Mouse (Mus musculus): ENCODE measurements around the gene Galnt13. TPM values are rescaled to one million over a fixed set of nuclear protein-coding genes. Genes with fewer than 3 reads are reported as not detected.

Galnt13 gene
- polyA plus RNA-seq, 1 experiment from 2014 or later, result 23.4 TPM

GRCm38 (mm10) chr2:54813670-54814256, 377.6 kb downstream of the Galnt13 start:
- no peak overlapping the region for H3K4me2 ChIP-seq (ENCODE audit: low read depth, low read length)
- H3K36me3 ChIP-seq (ENCODE audit: control insufficient read depth, insufficient read depth, low read length), result no peaks in the 10 kb centered on the region
- no peaks in the 10 kb centered on the region for H3K27me3 ChIP-seq (ENCODE audit: control insufficient read depth, insufficient read depth, low read length)
- ATAC-seq (ENCODE audit: low read depth), result no peak
- no peaks in the 10 kb centered on the region for H3K9me3 ChIP-seq (ENCODE audit: control insufficient read depth, low read length)
- no peak overlapping the region for H3K27ac ChIP-seq (ENCODE audit: low read depth, low read length)
- WGBS, result 77% methylated on average over 2 of the region's 2 CpGs
- H3K4me1 ChIP-seq (ENCODE audit: control insufficient read depth, insufficient read depth, low read length), result no peaks in the 10 kb centered on the region
- H3K4me3 ChIP-seq (ENCODE audit: low read depth, low read length), result no peak overlapping the region
- H3K9ac ChIP-seq (replicated peaks; ENCODE audit: low read depth, low read length), result no peak overlapping the region

GRCm38 (mm10) chr2:54841245-54841644, 405.1 kb downstream of the Galnt13 start:
- Histone ChIP-seq H3K4me1 (ENCODE audit: control insufficient read depth, insufficient read depth, low read length) (no peaks in the 10 kb centered on the region), H3K9ac (replicated peaks; ENCODE audit: low read depth, low read length) (no peak overlapping the region), H3K27me3 (ENCODE audit: control insufficient read depth, insufficient read depth, low read length) (no peaks in the 10 kb centered on the region), H3K27ac (ENCODE audit: low read depth, low read length) (0 out of 2 replicates have a peak overlapping the region, but pooled peaks have one; percentile 36), H3K36me3 (ENCODE audit: control insufficient read depth, insufficient read depth, low read length) (no peaks in the 10 kb centered on the region), H3K9me3 (ENCODE audit: control insufficient read depth, low read length) (no peaks in the 10 kb centered on the region), H3K4me3 (ENCODE audit: low read depth, low read length) (no peak overlapping the region), H3K4me2 (ENCODE audit: low read depth, low read length) (no peak overlapping the region)
- WGBS, result 24% methylated on average over 1 of the region's 1 CpGs
- peak; percentile 81 for ATAC-seq (ENCODE audit: low read depth)

- no peak overlapping the region for H3K27ac ChIP-seq (ENCODE audit: low read depth, low read length)
- no peaks in the 10 kb centered on the region for H3K4me1 ChIP-seq (ENCODE audit: control insufficient read depth, insufficient read depth, low read length)
- H3K27me3 ChIP-seq (ENCODE audit: control insufficient read depth, insufficient read depth, low read length), result no peaks in the 10 kb centered on the region
- H3K9ac ChIP-seq (replicated peaks; ENCODE audit: low read depth, low read length), result no peak overlapping the region
- H3K4me2 ChIP-seq (ENCODE audit: low read depth, low read length), result no peak overlapping the region
- H3K36me3 ChIP-seq (ENCODE audit: control insufficient read depth, insufficient read depth, low read length), result no peaks in the 10 kb centered on the region
- no peak for ATAC-seq (ENCODE audit: low read depth)
- H3K9me3 ChIP-seq (ENCODE audit: control insufficient read depth, low read length), result no peaks in the 10 kb centered on the region
- 86% methylated on average over 7 of the region's 7 CpGs for WGBS
- H3K4me3 ChIP-seq (ENCODE audit: low read depth, low read length), result no peak overlapping the region
These were observed 470.4 kb downstream of the Galnt13 start for GRCm38 (mm10) chr2:54906282-54907060.

DNA sequence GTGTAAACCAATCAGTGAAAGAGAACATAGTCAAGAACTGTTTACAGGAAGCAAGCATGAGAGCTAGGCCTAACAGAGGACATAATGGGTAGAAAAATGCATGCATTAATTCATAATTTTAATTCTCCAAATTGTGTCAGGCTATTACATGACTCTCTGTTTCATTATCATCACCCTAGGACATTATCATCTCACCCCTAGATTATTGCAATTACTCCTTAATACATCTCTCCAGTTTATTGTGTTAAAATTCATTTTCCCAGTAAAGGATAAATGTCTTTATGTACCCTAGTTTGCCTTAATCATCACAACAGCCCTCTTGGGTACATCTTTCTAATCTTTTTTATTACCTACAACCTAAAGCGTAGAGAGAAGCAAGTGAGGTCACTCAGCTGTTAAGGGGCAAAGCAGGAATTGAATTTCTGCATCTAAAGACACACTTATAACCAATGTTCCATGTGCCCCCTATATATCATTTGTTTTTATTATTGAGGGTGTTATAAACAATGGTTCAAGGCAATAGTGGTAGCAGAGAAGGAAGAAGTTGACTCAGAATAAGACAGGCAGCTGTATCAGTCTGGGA, 479.1 kb downstream of the Galnt13 start:
- Histone ChIP-seq H3K9me3 (ENCODE audit: control insufficient read depth, low read length) (no peaks in the 10 kb centered on the region), H3K4me1 (ENCODE audit: control insufficient read depth, insufficient read depth, low read length) (no peaks in the 10 kb centered on the region), H3K36me3 (ENCODE audit: control insufficient read depth, insufficient read depth, low read length) (no peaks in the 10 kb centered on the region), H3K9ac (replicated peaks; ENCODE audit: low read depth, low read length) (no peak overlapping the region), H3K4me3 (ENCODE audit: low read depth, low read length) (no peak overlapping the region), H3K4me2 (ENCODE audit: low read depth, low read length) (no peak overlapping the region), H3K27ac (ENCODE audit: low read depth, low read length) (no peak overlapping the region), H3K27me3 (ENCODE audit: control insufficient read depth, insufficient read depth, low read length) (no peaks in the 10 kb centered on the region)
- 34% methylated on average over 1 of the region's 1 CpGs for WGBS
- peak; percentile 58; the same call in 1 of the 2 replicates for ATAC-seq (ENCODE audit: low read depth)

- no peaks in the 10 kb centered on the region for H3K27me3 ChIP-seq (ENCODE audit: control insufficient read depth, insufficient read depth, low read length)
- no peaks in the 10 kb centered on the region for H3K9me3 ChIP-seq (ENCODE audit: control insufficient read depth, low read length)
- ATAC-seq (ENCODE audit: low read depth), result no peak
These were observed 500.3 kb downstream of the Galnt13 start for GRCm38 (mm10) chr2:54936369-54936768.

DNA sequence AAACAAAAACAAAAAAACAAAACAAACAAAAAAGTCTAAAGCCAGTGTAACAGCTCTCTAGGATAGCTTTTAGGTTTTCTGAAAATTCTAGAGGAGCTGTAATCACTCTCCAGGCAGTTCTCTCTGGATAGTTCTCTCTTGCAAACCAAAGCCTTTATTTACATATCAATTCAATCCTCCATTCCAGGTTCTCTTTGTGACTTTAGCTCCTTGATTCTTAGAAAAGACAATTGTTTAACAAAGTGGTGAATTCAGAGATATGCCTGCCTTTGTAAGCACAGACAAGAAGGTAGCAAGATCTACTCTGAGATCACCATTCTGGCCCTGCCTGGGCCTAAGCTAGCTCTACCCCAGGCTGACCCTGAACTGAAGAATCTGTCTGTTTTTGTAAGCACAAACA, 501.2 kb downstream of the Galnt13 start:
- H3K4me3 ChIP-seq (ENCODE audit: low read depth, low read length), result no peak overlapping the region
- H3K27ac ChIP-seq (ENCODE audit: low read depth, low read length), result no peak overlapping the region
- no peaks in the 10 kb centered on the region for H3K9me3 ChIP-seq (ENCODE audit: control insufficient read depth, low read length)
- H3K36me3 ChIP-seq (ENCODE audit: control insufficient read depth, insufficient read depth, low read length), result no peaks in the 10 kb centered on the region
- H3K4me2 ChIP-seq (ENCODE audit: low read depth, low read length), result no peak overlapping the region
- no peak for ATAC-seq (ENCODE audit: low read depth)
- no peaks in the 10 kb centered on the region for H3K27me3 ChIP-seq (ENCODE audit: control insufficient read depth, insufficient read depth, low read length)
- no peak overlapping the region for H3K9ac ChIP-seq (replicated peaks; ENCODE audit: low read depth, low read length)
- H3K4me1 ChIP-seq (ENCODE audit: control insufficient read depth, insufficient read depth, low read length), result no peaks in the 10 kb centered on the region

More at GRCm38 (mm10) chr2:54936369-54936768, 500.3 kb downstream of the Galnt13 start:
- Histone ChIP-seq H3K4me2 (ENCODE audit: low read depth, low read length) (no peak overlapping the region), H3K36me3 (ENCODE audit: control insufficient read depth, insufficient read depth, low read length) (no peaks in the 10 kb centered on the region), H3K27ac (ENCODE audit: low read depth, low read length) (no peak overlapping the region), H3K4me1 (ENCODE audit: control insufficient read depth, insufficient read depth, low read length) (no peaks in the 10 kb centered on the region), H3K9ac (replicated peaks; ENCODE audit: low read depth, low read length) (no peak overlapping the region), H3K4me3 (ENCODE audit: low read depth, low read length) (no peak overlapping the region)
- 94% methylated on average over 3 of the region's 3 CpGs for WGBS

GRCm38 (mm10) chr2:54938075-54938474, 502.0 kb downstream of the Galnt13 start:
- H3K4me1 ChIP-seq (ENCODE audit: control insufficient read depth, insufficient read depth, low read length), result no peaks in the 10 kb centered on the region
- no peak overlapping the region for H3K4me3 ChIP-seq (ENCODE audit: low read depth, low read length)
- no peak overlapping the region for H3K4me2 ChIP-seq (ENCODE audit: low read depth, low read length)
- no peak overlapping the region for H3K9ac ChIP-seq (replicated peaks; ENCODE audit: low read depth, low read length)
- ATAC-seq (ENCODE audit: low read depth), result no peak
- no peaks in the 10 kb centered on the region for H3K9me3 ChIP-seq (ENCODE audit: control insufficient read depth, low read length)
- H3K27me3 ChIP-seq (ENCODE audit: control insufficient read depth, insufficient read depth, low read length), result no peaks in the 10 kb centered on the region
- H3K27ac ChIP-seq (ENCODE audit: low read depth, low read length), result no peak overlapping the region
- H3K36me3 ChIP-seq (ENCODE audit: control insufficient read depth, insufficient read depth, low read length), result no peaks in the 10 kb centered on the region

GRCm38 (mm10) chr2:54943386-54943785, 507.3 kb downstream of the Galnt13 start:
- 91% methylated on average over 1 of the region's 1 CpGs for WGBS
- H3K9ac ChIP-seq (replicated peaks; ENCODE audit: low read depth, low read length), result no peak overlapping the region

DNA sequence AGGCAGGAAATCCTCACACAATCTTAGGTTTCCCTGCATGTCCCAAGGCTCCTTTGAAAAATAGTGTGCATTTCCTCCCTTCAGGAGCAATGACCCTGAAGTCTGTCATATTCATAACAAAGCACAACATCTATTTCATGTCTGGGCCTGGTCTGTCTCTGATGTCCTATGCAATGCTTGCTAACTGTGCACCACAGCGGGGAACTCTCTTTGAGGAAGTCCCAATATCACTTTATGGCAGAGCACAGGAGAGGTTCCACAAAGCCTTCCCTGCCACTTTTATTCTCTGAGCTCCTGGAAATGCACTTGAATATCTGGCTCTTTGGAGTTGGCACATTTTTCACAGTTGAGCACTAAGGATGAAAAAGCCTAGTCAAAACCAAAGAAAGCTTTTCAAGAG, 547.7 kb downstream of the Galnt13 start:
- WGBS, result 67% methylated on average over 1 of the region's 1 CpGs
- Histone ChIP-seq H3K4me1 (ENCODE audit: control insufficient read depth, insufficient read depth, low read length) (no peaks in the 10 kb centered on the region), H3K9me3 (ENCODE audit: control insufficient read depth, low read length) (no peaks in the 10 kb centered on the region), H3K9ac (replicated peaks; ENCODE audit: low read depth, low read length) (no peak overlapping the region), H3K27me3 (ENCODE audit: control insufficient read depth, insufficient read depth, low read length) (no peaks in the 10 kb centered on the region), H3K36me3 (ENCODE audit: control insufficient read depth, insufficient read depth, low read length) (no peaks in the 10 kb centered on the region), H3K4me2 (ENCODE audit: low read depth, low read length) (no peak overlapping the region), H3K4me3 (ENCODE audit: low read depth, low read length) (no peak overlapping the region), H3K27ac (ENCODE audit: low read depth, low read length) (no peak overlapping the region)
- ATAC-seq (ENCODE audit: low read depth), result no peak

More at GRCm38 (mm10) chr2:54943386-54943785, 507.3 kb downstream of the Galnt13 start:
- Histone ChIP-seq H3K36me3 (ENCODE audit: control insufficient read depth, insufficient read depth, low read length) (no peaks in the 10 kb centered on the region), H3K27ac (ENCODE audit: low read depth, low read length) (no peak overlapping the region), H3K27me3 (ENCODE audit: control insufficient read depth, insufficient read depth, low read length) (no peaks in the 10 kb centered on the region), H3K4me1 (ENCODE audit: control insufficient read depth, insufficient read depth, low read length) (no peaks in the 10 kb centered on the region), H3K4me3 (ENCODE audit: low read depth, low read length) (no peak overlapping the region), H3K9me3 (ENCODE audit: control insufficient read depth, low read length) (no peaks in the 10 kb centered on the region), H3K4me2 (ENCODE audit: low read depth, low read length) (no peak overlapping the region)
- no peak for ATAC-seq (ENCODE audit: low read depth)

Measured in neural tube, embryonic 14.5 days (tissue).